Mouse (Mus musculus): ENCODE measurements around the gene Gm3486. TPM values are rescaled to one million over a fixed set of nuclear protein-coding genes. Genes with fewer than 3 reads are reported as not detected.
"Not testable (repeated sequence)": the region's sequence is repeated elsewhere in the genome, so short reads cannot be mapped to it uniquely, and the experiment has no call there.

Gm3486 gene
- total RNA-seq (2022): not detected

DNA sequence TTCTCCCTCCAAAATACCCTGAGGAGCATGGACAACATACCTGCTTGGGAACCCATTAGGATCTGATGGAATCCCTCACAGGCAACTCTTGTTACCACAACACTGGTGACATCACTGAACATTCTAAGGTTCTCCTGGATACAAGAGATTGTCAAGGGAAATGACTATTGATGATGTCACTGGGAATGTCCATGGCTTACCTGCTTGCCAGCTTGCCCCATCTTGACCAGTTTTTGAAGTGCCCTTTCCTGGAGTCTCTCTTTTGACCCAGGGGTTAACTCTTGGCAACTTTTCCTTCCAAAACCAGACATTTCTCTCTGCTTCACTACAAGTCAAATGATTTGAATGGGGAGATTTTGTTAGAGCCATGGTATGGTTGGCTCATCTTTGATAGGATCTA lies at the start of gene Gm3486:
Gm3486 (minus strand) TSS at position 101 of the 400 bp plus-strand sequence.
- DNase-seq (ENCODE audit: low spot score in 2 of 2): not testable (repeated sequence)

DNA sequence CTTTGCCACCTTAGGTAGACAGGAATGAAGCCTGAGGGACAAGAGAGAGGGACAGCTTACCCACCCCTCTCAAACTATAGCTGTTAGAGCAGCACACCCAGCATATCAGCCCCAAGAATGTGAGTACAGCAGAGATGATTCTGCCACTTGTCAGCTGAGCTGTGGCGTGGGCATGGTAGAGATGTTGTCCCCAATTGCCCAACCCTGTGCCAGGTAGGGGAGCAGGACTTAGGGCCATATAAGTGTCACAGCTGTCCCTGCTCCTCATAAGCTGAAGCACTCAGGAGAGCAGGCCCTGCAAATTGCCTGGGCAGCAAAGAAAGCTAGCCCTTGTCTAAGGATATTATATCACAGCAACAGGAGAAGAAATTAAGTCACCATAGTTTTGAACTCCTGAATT lies 35.4 kb upstream of the Gm3486 start:
- not testable (repeated sequence) for DNase-seq (ENCODE audit: low spot score in 2 of 2)

DNA sequence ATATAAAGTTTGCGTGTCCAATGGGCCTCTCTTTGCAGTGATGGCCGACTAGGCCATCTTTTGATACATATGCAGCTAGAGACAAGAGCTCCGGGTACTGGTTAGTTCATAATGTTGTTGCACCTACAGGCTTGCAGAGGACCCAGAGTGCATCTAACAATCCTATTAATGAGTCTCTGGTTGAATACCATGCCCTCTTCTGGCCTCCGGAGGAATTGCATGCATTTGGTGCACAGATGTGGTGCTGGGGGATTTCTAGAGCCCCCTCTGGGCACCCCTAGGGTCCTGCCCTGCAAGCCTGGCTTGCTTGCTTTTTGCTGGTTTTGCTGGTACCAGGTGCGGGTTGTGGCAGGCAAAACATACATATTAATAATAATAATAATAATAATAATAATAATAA lies 31.4 kb upstream of the Gm3486 start:
- not testable (repeated sequence) for DNase-seq (ENCODE audit: low spot score in 2 of 2)

DNA sequence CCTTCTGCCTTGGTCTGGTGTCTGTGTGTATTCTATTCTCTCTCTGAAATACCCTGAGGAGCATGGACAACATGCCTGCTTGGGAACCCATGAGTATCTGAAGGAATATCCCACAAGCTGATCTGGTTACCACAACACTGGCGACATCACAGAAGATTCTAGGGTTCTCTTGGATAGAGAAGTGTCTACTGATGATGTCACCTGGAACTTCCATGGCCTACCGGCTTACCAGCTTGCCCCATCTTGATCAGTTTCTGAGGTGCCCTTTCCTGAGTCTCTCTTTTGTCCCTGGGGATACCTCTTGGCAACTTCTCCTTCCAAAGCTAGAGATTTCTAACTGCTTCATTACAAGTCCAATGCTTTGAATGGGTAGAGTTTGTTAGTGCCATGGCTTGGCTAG lies 35.9 kb downstream of the Gm3486 start, which contains the start of gene Gm7954:
Gm7954 (minus strand) TSS at position 101 of the 400 bp plus-strand sequence.
- not testable (repeated sequence) for DNase-seq (ENCODE audit: low spot score in 2 of 2)

Other genes with a start within 250 kb of the Gm3486 start
- gene Gm2832, start 210.7 kb downstream of the Gm3486 start, total RNA-seq (2022): not detected
- not detected for gene Gm5798, start 140.9 kb downstream of the Gm3486 start, total RNA-seq (2022)
- gene Gm7945, start 103.1 kb downstream of the Gm3486 start, total RNA-seq (2022): not detected
- gene Gm6482, start 81.2 kb downstream of the Gm3486 start, total RNA-seq (2022): not detected
- not detected for gene Gm7954, start 36.0 kb downstream of the Gm3486 start, total RNA-seq (2022)
- not detected for gene Gm7970, start 66.1 kb upstream of the Gm3486 start, total RNA-seq (2022)
- not detected for gene 1700049E17Rik2, start 83.7 kb upstream of the Gm3486 start, total RNA-seq (2022)
- not detected for gene Gm3072, start 135.1 kb upstream of the Gm3486 start, total RNA-seq (2022)
- not detected for gene Gm3676, start 157.0 kb upstream of the Gm3486 start, total RNA-seq (2022)
- gene Gm8068, start 212.4 kb upstream of the Gm3486 start, total RNA-seq (2022): not detected

All from gastrocnemius, adult 8-10 months (tissue).